Mouse (Mus musculus) liver, embryonic 16.5 days (tissue): ENCODE results near the gene A630001G21Rik. TPM values are rescaled to one million over a fixed set of nuclear protein-coding genes. Genes with fewer than 3 reads are reported as not detected.
A peak's percentile ranks its signal among the peaks of the same experiment; 100 is the strongest.

ENCODE experiments used
- ATAC-seq: fragments of 200-750 bp; cut with Nextera tagmentation; 2 replicates; pipeline ENCODE4 v1.8.0; 2017; ENCODE audit warnings: low read depth, mild to moderate bottlenecking, moderate number of reproducible peaks, moderate library complexity
- H3K27ac ChIP-seq: fragments of 300-500 bp; sonication (generic); 2 replicates; pipeline ENCODE4 v1.5.1; 2014; ENCODE audit warnings: mild to moderate bottlenecking, low read length
- H3K27me3 ChIP-seq: fragments of 300-500 bp; sonication (generic); 2 replicates; pipeline ENCODE4 v1.6.1; 2014; ENCODE audit warnings: low read depth, low read length, mixed read lengths; ENCODE audit not compliant: control insufficient read depth, insufficient read depth
- H3K36me3 ChIP-seq: fragments of 300-500 bp; sonication (generic); 2 replicates; pipeline ENCODE4 v1.6.1; 2014; ENCODE audit warnings: mild to moderate bottlenecking; ENCODE audit not compliant: control insufficient read depth, insufficient read depth
- H3K4me1 ChIP-seq: fragments of 300-500 bp; sonication (generic); 2 replicates; pipeline ENCODE4 v1.6.1; 2014; ENCODE audit warnings: low read depth, low read length, mixed read lengths; ENCODE audit not compliant: control insufficient read depth
- H3K4me2 ChIP-seq: fragments of 300-500 bp; sonication (generic); 2 replicates; pipeline ENCODE4 v1.6.1; 2014; ENCODE audit warnings: low read depth, low read length, mixed read lengths
- H3K4me3 ChIP-seq: fragments of 300-500 bp; sonication (generic); 2 replicates; pipeline ENCODE4 v1.5.1; 2014; ENCODE audit warnings: low read depth, mild to moderate bottlenecking, low read length
- H3K9ac ChIP-seq: fragments of 300-500 bp; sonication (generic); 2 replicates; pipeline ENCODE4 v1.6.1; 2014; ENCODE audit warnings: low read depth, low read length
- H3K9me3 ChIP-seq: fragments of 300-500 bp; sonication (generic); replicated peaks from 2 replicates; pipeline ENCODE4 v1.6.1; 2016; ENCODE audit warnings: low read length; ENCODE audit not compliant: control insufficient read depth
- WGBS: fragments of 180-500 bp; shearing (Covaris S2); extraction: QIAGEN DNeasy Blood & Tissue Kit; methylation state at CpG from one replicate; pipeline ENCODE4 v1.1.7; 2014; ENCODE audit not compliant: insufficient replicate concordance; 5-methylcytosine and 5-hydroxymethylcytosine counted together
- polyA plus RNA-seq: library from polyadenylated mRNA; unstranded; fragments of >200 nt; fragmentation: Nextera tagmentation; extraction: Ambion mirVana; gene quantifications from 2 replicates; pipeline ENCODE4 v1.2.1, GENCODE M21; 2015

Gene A630001G21Rik
- polyA plus RNA-seq, 1 experiment from 2014 or later = 3.0 TPM

DNA sequence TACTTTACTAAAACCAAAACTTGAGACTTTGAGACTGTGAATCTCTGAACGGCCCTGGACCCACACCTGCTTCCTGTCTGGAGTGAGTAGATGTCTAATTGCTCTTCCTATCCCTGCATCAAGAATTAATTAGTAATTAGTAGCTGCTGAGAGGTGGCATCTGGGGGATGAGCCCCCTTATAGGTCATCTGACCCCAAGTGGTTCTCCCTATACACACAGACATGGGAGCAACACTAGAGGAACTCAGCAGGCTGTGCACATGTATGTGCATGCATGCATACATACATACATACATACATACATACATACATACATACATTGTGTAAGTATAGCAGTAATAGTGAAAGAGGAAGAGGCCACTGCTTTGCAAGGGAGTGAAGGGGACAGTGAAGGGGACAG lies 43.9 kb downstream of the A630001G21Rik start:
- no peak overlapping the region for H3K4me2 ChIP-seq
- no peaks in the 10 kb centered on the region for H3K27me3 ChIP-seq
- no peaks in the 10 kb centered on the region for H3K36me3 ChIP-seq
- no peak overlapping the region; the same call in 1 of the 2 replicates for H3K4me3 ChIP-seq
- H3K4me1 ChIP-seq = no peaks in the 10 kb centered on the region; the same call in 1 of the 2 replicates
- ATAC-seq = no peak
- H3K9me3 ChIP-seq = no peaks in the 10 kb centered on the region
- no peak overlapping the region for H3K9ac ChIP-seq
- peak overlapping the region; percentile 29; the same call in 1 of the 2 replicates for H3K27ac ChIP-seq
- WGBS = 52% methylated on average over 1 of the region's 1 CpGs

DNA sequence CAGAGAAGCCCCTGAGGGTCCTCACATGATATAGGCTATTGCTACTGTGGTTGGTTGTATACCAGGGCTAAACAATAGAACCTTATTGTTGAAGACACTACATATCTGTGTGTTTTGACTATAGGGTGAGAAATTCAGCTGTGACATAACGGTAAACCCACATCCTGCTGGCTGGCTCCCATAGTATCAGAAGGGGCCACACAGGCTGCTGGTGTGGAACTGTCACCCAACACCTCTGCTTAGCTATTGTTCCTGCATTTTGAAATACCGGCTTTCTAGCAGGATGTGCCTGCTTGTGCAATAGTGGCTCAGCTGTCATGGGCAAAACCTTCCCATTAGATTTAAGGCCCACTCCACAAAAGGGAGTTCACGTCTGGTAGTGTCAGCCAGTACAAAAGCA lies 45.9 kb downstream of the A630001G21Rik start:
- H3K27ac ChIP-seq = 0 out of 2 replicates have a peak overlapping the region, but pooled peaks have one; percentile 21
- H3K27me3 ChIP-seq = no peaks in the 10 kb centered on the region
- no peak overlapping the region for H3K9ac ChIP-seq
- no peaks in the 10 kb centered on the region for H3K36me3 ChIP-seq
- H3K9me3 ChIP-seq = no peaks in the 10 kb centered on the region
- no peak overlapping the region for H3K4me3 ChIP-seq
- no peaks in the 10 kb centered on the region; the same call in 1 of the 2 replicates for H3K4me1 ChIP-seq
- no peak overlapping the region for H3K4me2 ChIP-seq
- no peak for ATAC-seq
- 46% methylated on average over 3 of the region's 3 CpGs for WGBS

DNA sequence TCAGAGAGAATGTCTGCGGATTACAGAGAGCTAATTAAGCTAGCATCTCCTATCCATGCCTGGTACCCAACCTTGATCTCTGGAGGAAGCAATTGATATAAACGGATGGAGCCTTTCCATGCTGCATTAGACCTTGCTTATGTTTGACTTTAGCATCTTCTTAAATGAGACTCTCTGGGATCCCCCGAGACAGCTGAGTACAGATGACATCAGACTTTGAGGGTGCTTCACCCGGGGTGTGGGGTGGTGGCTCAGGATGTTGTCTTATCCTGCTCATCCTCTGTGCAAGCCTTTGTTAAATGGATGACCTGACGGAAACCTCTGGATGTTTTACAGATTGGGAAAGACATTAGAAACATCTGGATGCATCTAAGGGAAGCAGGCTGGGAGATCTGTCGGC lies 48.0 kb downstream of the A630001G21Rik start:
- Histone ChIP-seq H3K27ac (no peak overlapping the region), H3K4me3 (no peak overlapping the region), H3K4me1 (no peaks in the 10 kb centered on the region), H3K36me3 (no peaks in the 10 kb centered on the region), H3K9me3 (no peaks in the 10 kb centered on the region), H3K4me2 (no peak overlapping the region), H3K9ac (no peak overlapping the region), H3K27me3 (no peaks in the 10 kb centered on the region)
- ATAC-seq = no peak
- WGBS = 66% methylated on average over 6 of the region's 6 CpGs

DNA sequence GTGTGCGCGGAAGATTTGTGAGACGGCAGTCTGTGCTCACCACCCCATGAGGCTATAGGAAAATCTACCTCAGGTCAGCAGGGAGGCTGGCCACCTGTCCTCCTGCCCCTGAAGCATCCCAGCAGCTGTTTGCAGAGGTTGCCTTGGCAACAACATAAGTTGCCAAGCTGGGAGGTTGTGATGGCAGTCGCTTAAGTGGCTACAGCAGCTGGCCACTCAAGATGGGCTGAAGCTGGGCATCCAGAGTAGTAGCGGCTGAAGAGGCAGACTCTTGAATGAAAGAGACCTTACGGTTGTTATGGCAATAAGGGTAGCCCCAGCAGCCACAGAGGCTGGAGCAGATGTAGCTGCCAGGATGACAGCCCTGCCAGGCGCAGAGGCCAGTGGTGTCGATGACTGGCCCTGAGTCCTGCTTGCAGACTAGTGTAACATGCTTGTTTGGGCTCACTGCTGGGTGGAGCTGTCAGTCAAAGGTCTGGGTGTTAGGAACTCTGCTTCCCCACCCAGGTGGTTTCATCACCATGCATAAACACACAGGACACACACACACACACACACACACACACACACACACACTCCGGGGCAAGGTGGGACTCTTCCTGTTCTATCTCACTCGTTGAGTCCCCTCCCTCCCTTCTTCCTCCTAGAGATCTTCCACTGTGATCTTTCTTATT lies 58.1 kb downstream of the A630001G21Rik start:
- no peaks in the 10 kb centered on the region for H3K36me3 ChIP-seq
- H3K9ac ChIP-seq = no peak overlapping the region
- H3K27me3 ChIP-seq = no peaks in the 10 kb centered on the region
- no peak for ATAC-seq
- H3K4me2 ChIP-seq = no peak overlapping the region
- no peak overlapping the region for H3K27ac ChIP-seq
- 70% methylated on average over 10 of the region's 10 CpGs for WGBS
- no peaks in the 10 kb centered on the region for H3K9me3 ChIP-seq
- no peaks in the 10 kb centered on the region for H3K4me1 ChIP-seq
- H3K4me3 ChIP-seq = no peak overlapping the region

DNA sequence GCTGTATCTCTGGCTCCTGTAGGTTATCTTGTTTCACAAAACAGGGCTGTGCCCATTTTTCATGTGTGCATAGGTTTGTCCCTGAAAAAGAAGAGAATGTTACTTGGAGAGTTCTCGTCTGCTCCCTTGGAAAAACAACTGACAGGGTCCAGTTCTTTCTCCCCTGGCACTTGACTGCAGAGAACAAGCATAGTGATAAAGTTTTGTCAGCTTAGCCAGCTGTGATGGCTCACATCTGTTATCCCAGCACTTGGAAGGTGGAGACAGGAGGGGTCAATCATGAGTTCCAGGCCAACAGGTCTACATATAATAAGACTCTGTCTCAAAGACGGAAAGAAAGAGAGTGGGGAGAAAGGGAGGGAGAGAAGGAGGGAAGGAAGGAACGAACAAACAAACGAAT lies 59.4 kb downstream of the A630001G21Rik start:
- Histone ChIP-seq H3K9me3 (no peaks in the 10 kb centered on the region), H3K27me3 (no peaks in the 10 kb centered on the region), H3K36me3 (no peaks in the 10 kb centered on the region), H3K4me2 (no peak overlapping the region), H3K4me3 (no peak overlapping the region), H3K27ac (no peak overlapping the region), H3K9ac (no peak overlapping the region), H3K4me1 (no peaks in the 10 kb centered on the region)
- WGBS = 63% methylated on average over 4 of the region's 4 CpGs
- no peak for ATAC-seq

DNA sequence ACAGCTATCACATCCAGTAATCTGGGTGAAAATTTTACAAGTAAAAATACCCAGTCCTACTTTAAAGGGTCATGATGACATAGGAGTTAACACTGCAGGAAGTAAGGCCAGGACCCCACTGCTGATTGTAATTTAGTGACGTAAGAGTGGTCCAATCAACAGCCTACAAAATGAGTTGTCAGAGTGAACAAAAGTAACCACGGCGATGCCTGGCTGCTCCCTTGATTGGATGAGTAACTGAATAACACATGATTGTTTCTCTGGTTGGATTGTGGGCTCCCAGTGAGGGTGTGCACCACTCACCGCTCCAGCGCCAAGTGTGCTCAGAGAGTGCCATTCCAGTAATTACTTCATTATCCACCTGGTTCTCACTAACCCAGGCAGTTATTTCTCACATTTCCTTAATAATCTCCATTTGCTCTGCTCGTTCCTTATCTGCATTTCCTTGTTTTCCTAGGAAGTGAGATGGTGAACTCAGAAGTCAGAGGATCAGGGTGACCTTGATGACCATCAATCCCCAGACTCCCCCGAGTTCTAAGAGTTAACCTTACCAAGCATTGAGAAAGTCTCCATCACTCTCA lies 61.9 kb downstream of the A630001G21Rik start:
- WGBS = 64% methylated on average over 7 of the region's 7 CpGs
- H3K4me2 ChIP-seq = no peak overlapping the region
- no peak overlapping the region for H3K4me3 ChIP-seq
- H3K4me1 ChIP-seq = no peaks in the 10 kb centered on the region
- no peak overlapping the region for H3K27ac ChIP-seq
- no peaks in the 10 kb centered on the region for H3K36me3 ChIP-seq
- no peaks in the 10 kb centered on the region for H3K27me3 ChIP-seq
- no peak overlapping the region for H3K9ac ChIP-seq
- ATAC-seq = no peak
- H3K9me3 ChIP-seq = no peaks in the 10 kb centered on the region

DNA sequence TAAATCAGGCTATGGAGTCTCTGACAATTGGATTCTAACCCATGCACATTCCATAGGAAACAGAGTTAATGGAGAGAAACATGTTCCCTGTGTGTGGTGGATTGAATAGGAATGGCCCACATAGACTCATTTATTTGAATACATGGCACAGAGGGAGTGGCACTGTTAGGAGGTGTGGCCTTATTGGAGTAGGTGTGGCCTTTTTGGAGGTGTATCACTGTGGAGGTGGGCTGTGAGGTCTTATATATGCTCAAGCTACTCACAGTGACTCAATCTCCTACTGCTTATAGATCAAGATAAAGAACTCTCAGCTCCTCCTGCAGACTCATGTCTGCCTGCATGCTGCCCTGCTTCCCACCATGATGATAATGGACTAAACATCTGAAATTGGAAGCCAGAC lies 63.9 kb downstream of the A630001G21Rik start:
- H3K4me3 ChIP-seq = no peak overlapping the region
- H3K4me2 ChIP-seq = no peak overlapping the region
- no peaks in the 10 kb centered on the region for H3K27me3 ChIP-seq
- H3K36me3 ChIP-seq = no peaks in the 10 kb centered on the region
- H3K9me3 ChIP-seq = no peaks in the 10 kb centered on the region
- H3K27ac ChIP-seq = no peak overlapping the region
- no peak for ATAC-seq
- H3K4me1 ChIP-seq = no peaks in the 10 kb centered on the region
- H3K9ac ChIP-seq = no peak overlapping the region

DNA sequence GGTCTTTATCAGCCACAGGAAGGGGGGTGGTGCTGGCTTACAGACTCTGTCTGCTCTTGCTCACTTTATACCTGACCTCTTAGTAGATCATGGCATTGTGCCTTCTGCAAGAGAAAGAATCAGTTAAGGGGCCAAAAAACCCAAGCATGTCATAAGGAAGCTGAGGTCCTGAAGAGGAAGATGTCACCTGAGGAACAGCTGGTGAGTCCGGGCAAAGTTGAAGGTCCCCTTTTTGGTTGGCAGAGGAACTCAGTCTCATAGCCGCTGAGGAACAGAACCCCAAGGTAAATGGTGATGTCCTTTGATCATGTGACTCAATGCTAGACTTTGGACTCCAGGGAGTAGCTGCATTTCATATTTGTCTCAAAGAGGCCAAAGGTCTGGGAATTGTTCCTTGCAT lies 71.7 kb downstream of the A630001G21Rik start:
- no peak for ATAC-seq
- H3K4me2 ChIP-seq = no peak overlapping the region
- WGBS = 31% methylated on average over 2 of the region's 2 CpGs

DNA sequence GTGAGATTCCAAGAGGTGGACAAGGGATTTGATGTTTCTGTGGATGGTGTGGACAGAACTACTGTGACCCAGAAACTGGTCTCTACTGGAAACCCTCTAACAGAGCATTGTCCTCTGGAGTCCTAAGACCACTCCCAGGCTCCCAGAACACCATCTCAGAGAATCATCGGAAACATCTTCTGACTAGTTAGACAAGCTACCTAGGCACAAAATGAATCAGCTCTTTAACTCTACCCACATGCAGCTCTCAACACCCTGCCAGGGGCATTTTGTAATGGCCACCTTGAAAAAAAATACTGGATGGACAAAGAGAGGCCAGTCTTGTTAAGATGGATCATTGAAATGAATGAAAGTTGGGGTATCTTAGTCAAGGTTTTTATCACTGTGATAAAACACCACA lies 72.9 kb downstream of the A630001G21Rik start:
- H3K36me3 ChIP-seq = no peaks in the 10 kb centered on the region
- H3K9ac ChIP-seq = no peak overlapping the region
- H3K27ac ChIP-seq = no peak overlapping the region
- H3K9me3 ChIP-seq = no peaks in the 10 kb centered on the region
- ATAC-seq = no peak
- no peak overlapping the region for H3K4me2 ChIP-seq
- WGBS = 81% methylated on average over 1 of the region's 1 CpGs
- H3K4me3 ChIP-seq = no peak overlapping the region
- H3K27me3 ChIP-seq = no peaks in the 10 kb centered on the region
- H3K4me1 ChIP-seq = peaks cover 6% of the 10 kb centered on the region

More for the DNA sequence above, 71.7 kb downstream of the A630001G21Rik start:
- no peak overlapping the region for H3K4me3 ChIP-seq
- no peak overlapping the region for H3K27ac ChIP-seq
- H3K27me3 ChIP-seq = no peaks in the 10 kb centered on the region
- H3K9ac ChIP-seq = no peak overlapping the region
- H3K9me3 ChIP-seq = no peaks in the 10 kb centered on the region
- peaks cover 6% of the 10 kb centered on the region for H3K4me1 ChIP-seq
- no peaks in the 10 kb centered on the region for H3K36me3 ChIP-seq
